In the genomic region with DNA sequence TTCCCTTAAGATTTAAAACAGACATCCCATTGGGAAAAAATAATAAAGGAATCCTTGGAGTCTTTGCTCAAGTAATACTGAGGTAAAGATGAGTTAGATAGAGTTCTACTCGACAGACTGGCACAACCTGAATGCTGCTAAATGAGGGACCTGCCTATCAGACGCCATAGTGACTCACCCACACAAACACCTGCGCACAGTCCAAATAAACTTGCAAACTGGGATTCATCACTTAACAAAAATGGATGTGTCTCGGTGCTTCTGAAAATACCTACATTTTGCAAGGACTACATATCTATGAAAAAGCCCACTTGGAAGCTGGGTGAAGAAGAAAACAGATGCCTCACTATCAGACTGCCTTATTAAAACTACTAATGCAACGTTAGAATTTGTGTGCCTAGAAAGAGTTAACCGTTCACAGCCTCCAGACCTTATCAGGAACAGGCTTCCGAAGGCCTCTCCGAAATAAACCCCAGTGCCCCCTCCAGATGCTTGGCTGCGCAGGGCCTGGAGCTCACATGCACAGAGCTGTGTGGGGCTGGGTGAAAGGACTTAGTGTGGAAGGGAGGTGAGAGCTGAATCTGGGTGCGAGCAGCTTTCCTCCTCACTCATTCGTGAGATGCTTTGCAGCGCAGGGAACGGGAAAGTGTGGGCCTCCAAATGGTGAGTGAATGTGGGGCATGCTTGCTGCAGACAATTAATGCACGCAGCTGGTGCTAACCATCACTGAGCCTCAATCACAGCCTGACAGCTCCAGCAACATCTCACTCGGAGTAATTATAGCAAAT, we compare ENCODE assay signal across 9 mouse cellular contexts.
A peak's percentile ranks its signal among the peaks of the same experiment; 100 is the strongest.
DNase-seq lines count a peak whose midpoint lies in the region; ATAC-seq lines count a peak whose summit lies in the region.
"Had no signal": no experiment of that assay in that cellular context is flagged by ENCODE, and none has a peak within 500 bp of the region (broad histone marks: within the 10 kb centered on the region; RNA-seq: fewer than 3 reads in every experiment).

No protein-coding gene starts in this region.

- DNase-seq in layer of hippocampus, adult 11-12 months (ENCODE audit: low spot score) = peak; percentile 54
- DNase-seq in layer of hippocampus, adult 9-10 months (ENCODE audit: low spot score) = no peak
- DNase-seq in limb, embryonic 11.5 days (ENCODE audit: low spot score) = peak; percentile 40
- peak; percentile 54 to 61 for DNase-seq in right cerebral cortex, adult 2 months (ENCODE audit: low spot score in 2 of 2)
- DNase-seq in spleen, adult 18-20 months = no peak
- DNase-seq in urinary bladder, postnatal 4 days (ENCODE audit: low spot score in 2 of 2) = no peak
- no peak for DNase-seq in spleen, postnatal 10 days (ENCODE audit: low spot score in 2 of 2)
- DNase-seq: kidney, postnatal 4 days had no signal

- H3K27me3 ChIP-seq in forebrain, embryonic 16.5 days (replicated peaks; ENCODE audit: control insufficient read depth, insufficient read depth, low read length) = no peaks in the 10 kb centered on the region
- no peaks in the 10 kb centered on the region for H3K27me3 ChIP-seq in limb, embryonic 11.5 days (ENCODE audit: control insufficient read depth, insufficient read depth, low read length)

- H3K4me2 ChIP-seq in forebrain, embryonic 16.5 days (ENCODE audit: low read length) = peak overlapping the region; percentile 18
- H3K4me2 ChIP-seq in limb, embryonic 11.5 days (ENCODE audit: low read depth, severe bottlenecking) = no peak overlapping the region

- H3K9me3 ChIP-seq in forebrain, embryonic 16.5 days (ENCODE audit: control insufficient read depth, low read length) = no peaks in the 10 kb centered on the region
- no peaks in the 10 kb centered on the region for H3K9me3 ChIP-seq in limb, embryonic 11.5 days (ENCODE audit: control insufficient read depth, low read length)

- peak overlapping the region; percentile 47 for H3K9ac ChIP-seq in forebrain, embryonic 16.5 days (replicated peaks; ENCODE audit: low read depth, low read length)
- no peak overlapping the region for H3K9ac ChIP-seq in limb, embryonic 11.5 days (ENCODE audit: low read length)

- peaks cover 34% of the 10 kb centered on the region for H3K4me1 ChIP-seq in forebrain, embryonic 16.5 days (replicated peaks; ENCODE audit: control insufficient read depth, insufficient read depth, low read length)
- H3K4me1 ChIP-seq in limb, embryonic 11.5 days (ENCODE audit: control insufficient read depth, insufficient read depth, low read length) = peaks cover 17% of the 10 kb centered on the region

- WGBS in forebrain, embryonic 16.5 days = 36% methylated on average over 15 of the region's 15 CpGs
- 30% methylated on average over 15 of the region's 15 CpGs for WGBS in limb, embryonic 11.5 days

- H3K4me3 ChIP-seq in forebrain, embryonic 16.5 days (replicated peaks; ENCODE audit: low read length) = no peak overlapping the region
- H3K4me3 ChIP-seq in limb, embryonic 11.5 days (ENCODE audit: low read depth, low read length) = no peak overlapping the region

- peak; percentile 94 for ATAC-seq in forebrain, embryonic 16.5 days
- ATAC-seq in limb, embryonic 11.5 days (ENCODE audit: insufficient number of reproducible peaks, low FRiP score, low TSS enrichment, low read depth) = no peak

- H3K27ac ChIP-seq in forebrain, embryonic 16.5 days (ENCODE audit: low read length) = peak overlapping the region; percentile 87
- H3K27ac ChIP-seq in limb, embryonic 11.5 days (replicated peaks; ENCODE audit: low read depth, low read length) = no peak overlapping the region

- H3K36me3 ChIP-seq in forebrain, embryonic 16.5 days (ENCODE audit: control insufficient read depth, insufficient read depth) = no peaks in the 10 kb centered on the region
- H3K36me3 ChIP-seq in limb, embryonic 11.5 days (ENCODE audit: control insufficient read depth, insufficient read depth, low read length) = no peaks in the 10 kb centered on the region; the same call in 1 of the 2 replicates

Comparison
In these comparisons a context has a peak if more than half of its experiments do, and no peak if none do; other contexts are left out.
1. DNase-seq: peak in layer of hippocampus, adult 11-12 months (single experiment), limb, embryonic 11.5 days (single experiment) and right cerebral cortex, adult 2 months (2 of 2); none in layer of hippocampus, adult 9-10 months (single experiment), spleen, adult 18-20 months (0 of 2), urinary bladder, postnatal 4 days (0 of 2) and spleen, postnatal 10 days (0 of 2).